Mouse (Mus musculus): ENCODE measurements at regions not wholly inside any gene's neighbourhood (a gene's known extent, or its start where the extent isn't known, plus 50 kb on each side); places are given as distances from the start of the nearest gene placed in this dataset.

GRCm38 (mm10) chr1:13467886-13468630, 2054.2 kb downstream of the A830018L16Rik start:
- WGBS, result 43% methylated on average over 2 of the region's 2 CpGs
- Histone ChIP-seq H3K9ac (replicated peaks) (no peak overlapping the region), H3K27ac (replicated peaks) (no peak overlapping the region), H3K9me3 (replicated peaks) (no peaks in the 10 kb centered on the region), H3K4me3 (replicated peaks) (no peak overlapping the region), H3K36me3 (no peaks in the 10 kb centered on the region), H3K27me3 (replicated peaks) (no peaks in the 10 kb centered on the region), H3K4me2 (no peak overlapping the region), H3K4me1 (no peaks in the 10 kb centered on the region)
- no peak for ATAC-seq (ENCODE audit: low FRiP score)

GRCm38 (mm10) chr1:13494727-13495404, 2081.0 kb downstream of the A830018L16Rik start:
- Histone ChIP-seq H3K4me1 (peaks cover 4% of the 10 kb centered on the region; the same call in 1 of the 2 replicates), H3K9me3 (replicated peaks) (no peaks in the 10 kb centered on the region), H3K9ac (replicated peaks) (no peak overlapping the region), H3K36me3 (no peaks in the 10 kb centered on the region), H3K27me3 (replicated peaks) (no peaks in the 10 kb centered on the region), H3K27ac (replicated peaks) (no peak overlapping the region), H3K4me2 (peak overlapping the region; percentile 42), H3K4me3 (replicated peaks) (peak overlapping the region; percentile 22)
- ATAC-seq (ENCODE audit: low FRiP score), result no peak
- 38% methylated on average over 16 of the region's 16 CpGs for WGBS

- H3K27me3 ChIP-seq (replicated peaks), result no peaks in the 10 kb centered on the region
- H3K27ac ChIP-seq (replicated peaks), result no peak overlapping the region
- H3K4me2 ChIP-seq, result no peak overlapping the region
- 30% methylated on average over 2 of the region's 2 CpGs for WGBS
- ATAC-seq (ENCODE audit: low FRiP score), result no peak
- H3K36me3 ChIP-seq, result no peaks in the 10 kb centered on the region
- no peak overlapping the region for H3K4me3 ChIP-seq (replicated peaks)
- no peak overlapping the region for H3K9ac ChIP-seq (replicated peaks)
- peaks cover 4% of the 10 kb centered on the region; the same call in 1 of the 2 replicates for H3K4me1 ChIP-seq
- H3K9me3 ChIP-seq (replicated peaks), result no peaks in the 10 kb centered on the region
Measured at GRCm38 (mm10) chr1:13496386-13496785, 2082.5 kb downstream of the A830018L16Rik start.

GRCm38 (mm10) chr1:13500456-13500855, 2086.6 kb downstream of the A830018L16Rik start:
- 41% methylated on average over 5 of the region's 5 CpGs for WGBS
- no peaks in the 10 kb centered on the region for H3K27me3 ChIP-seq (replicated peaks)

GRCm38 (mm10) chr1:13501938-13502337, 2088.0 kb downstream of the A830018L16Rik start:
- WGBS, result 83% methylated on average over 4 of the region's 4 CpGs
- H3K27me3 ChIP-seq (replicated peaks), result no peaks in the 10 kb centered on the region
- H3K4me2 ChIP-seq, result no peak overlapping the region
- no peaks in the 10 kb centered on the region for H3K4me1 ChIP-seq
- no peaks in the 10 kb centered on the region for H3K36me3 ChIP-seq
- H3K4me3 ChIP-seq (replicated peaks), result no peak overlapping the region
- ATAC-seq (ENCODE audit: low FRiP score), result no peak
- no peak overlapping the region for H3K9ac ChIP-seq (replicated peaks)
- H3K9me3 ChIP-seq (replicated peaks), result no peaks in the 10 kb centered on the region
- no peak overlapping the region for H3K27ac ChIP-seq (replicated peaks)

More at GRCm38 (mm10) chr1:13500456-13500855, 2086.6 kb downstream of the A830018L16Rik start:
- no peak overlapping the region for H3K9ac ChIP-seq (replicated peaks)
- no peaks in the 10 kb centered on the region for H3K36me3 ChIP-seq
- ATAC-seq (ENCODE audit: low FRiP score), result no peak
- H3K4me3 ChIP-seq (replicated peaks), result no peak overlapping the region
- H3K27ac ChIP-seq (replicated peaks), result no peak overlapping the region
- no peaks in the 10 kb centered on the region for H3K9me3 ChIP-seq (replicated peaks)
- H3K4me2 ChIP-seq, result no peak overlapping the region
- H3K4me1 ChIP-seq, result no peaks in the 10 kb centered on the region

GRCm38 (mm10) chr1:13513761-13514160, 2099.9 kb downstream of the A830018L16Rik start:
- Histone ChIP-seq H3K27ac (replicated peaks) (no peak overlapping the region), H3K27me3 (replicated peaks) (no peaks in the 10 kb centered on the region), H3K4me1 (no peaks in the 10 kb centered on the region), H3K9me3 (replicated peaks) (no peaks in the 10 kb centered on the region), H3K4me3 (replicated peaks) (no peak overlapping the region), H3K36me3 (no peaks in the 10 kb centered on the region), H3K9ac (replicated peaks) (no peak overlapping the region), H3K4me2 (no peak overlapping the region)
- no peak for ATAC-seq (ENCODE audit: low FRiP score)
- WGBS, result 92% methylated on average over 11 of the region's 11 CpGs

Data from neural tube, embryonic 15.5 days (tissue).